Mouse (Mus musculus): Measurements from ENCODE around the gene Ptges2. TPM values are rescaled to one million over a fixed set of nuclear protein-coding genes. Genes with fewer than 3 reads are reported as not detected.

The Ptges2 gene
- polyA plus RNA-seq, 1 experiment: 39.1 TPM

- H3ac ChIP-seq (ENCODE audit: control insufficient read depth, insufficient read length, low read depth): no peak overlapping the region
- H3K27me3 ChIP-seq (ENCODE audit: control insufficient read depth, insufficient read depth, insufficient read length): no peaks in the 10 kb centered on the region
- H3K79me2 ChIP-seq (ENCODE audit: control insufficient read depth, insufficient read depth): peaks cover 58% of the 10 kb centered on the region
- TF ChIP-seq USF1 (IDR thresholded peaks at IDR 0.05; ENCODE audit: low read depth): no peak
- TF ChIP-seq MYOG (IDR thresholded peaks at IDR 0.05; ENCODE audit: control insufficient read depth, extremely low read depth, insufficient read length): no peak
- H3K36me3 ChIP-seq (ENCODE audit: control insufficient read depth, insufficient read depth): peaks cover 8% of the 10 kb centered on the region
- H3K79me3 ChIP-seq (ENCODE audit: low read depth): peaks cover 34% of the 10 kb centered on the region
- peak overlapping the region; percentile 66 for H3K4me3 ChIP-seq (ENCODE audit: insufficient read depth, poor library complexity, severe bottlenecking)
Observed at GRCm38 (mm10) chr2:32452441-32452971, 56.8 kb downstream of the Ptges2 start.

- Histone ChIP-seq H3K36me3 (ENCODE audit: control insufficient read depth, insufficient read depth) (peaks cover 8% of the 10 kb centered on the region), H3ac (ENCODE audit: control insufficient read depth, insufficient read length, low read depth) (no peak overlapping the region), H3K79me2 (ENCODE audit: control insufficient read depth, insufficient read depth) (peaks cover 45% of the 10 kb centered on the region), H3K4me3 (ENCODE audit: insufficient read depth, poor library complexity, severe bottlenecking) (no peak overlapping the region), H3K27me3 (ENCODE audit: control insufficient read depth, insufficient read depth, insufficient read length) (no peaks in the 10 kb centered on the region), H3K79me3 (ENCODE audit: low read depth) (peaks cover 27% of the 10 kb centered on the region)
- TF ChIP-seq CTCF (IDR thresholded peaks at IDR 0.05; ENCODE audit: control insufficient read depth, insufficient read depth, insufficient read length) (no peak), MYOD1 (IDR thresholded peaks at IDR 0.05; ENCODE audit: control insufficient read depth, insufficient read length, low read depth) (no peak), CEBPB (IDR thresholded peaks at IDR 0.05; ENCODE audit: low read depth) (no peak), MAX (IDR thresholded peaks at IDR 0.05) (no peak), USF1 (IDR thresholded peaks at IDR 0.05; ENCODE audit: low read depth) (no peak), MYOG (IDR thresholded peaks at IDR 0.05; ENCODE audit: control insufficient read depth, extremely low read depth, insufficient read length) (no peak), FOSL1 (IDR thresholded peaks at IDR 0.05; ENCODE audit: insufficient read depth, low read length, poor library complexity, severe bottlenecking) (no peak)
Observed at GRCm38 (mm10) chr2:32453641-32454303, 58.1 kb downstream of the Ptges2 start.

GRCm38 (mm10) chr2:32454633-32455032 lies 58.9 kb downstream of the Ptges2 start:
- no peaks in the 10 kb centered on the region for H3K27me3 ChIP-seq (ENCODE audit: control insufficient read depth, insufficient read depth, insufficient read length)
- no peak for TF ChIP-seq MYOD1 (IDR thresholded peaks at IDR 0.05; ENCODE audit: control insufficient read depth, insufficient read length, low read depth)
- H3K36me3 ChIP-seq (ENCODE audit: control insufficient read depth, insufficient read depth): peaks cover 8% of the 10 kb centered on the region
- no peak overlapping the region for H3K4me3 ChIP-seq (ENCODE audit: insufficient read depth, poor library complexity, severe bottlenecking)
- H3K79me3 ChIP-seq (ENCODE audit: low read depth): peaks cover 21% of the 10 kb centered on the region
- H3ac ChIP-seq (ENCODE audit: control insufficient read depth, insufficient read length, low read depth): no peak overlapping the region
- H3K79me2 ChIP-seq (ENCODE audit: control insufficient read depth, insufficient read depth): peaks cover 36% of the 10 kb centered on the region

GRCm38 (mm10) chr2:32455101-32455500 lies 59.4 kb downstream of the Ptges2 start:
- H3K27me3 ChIP-seq (ENCODE audit: control insufficient read depth, insufficient read depth, insufficient read length): no peaks in the 10 kb centered on the region
- H3ac ChIP-seq (ENCODE audit: control insufficient read depth, insufficient read length, low read depth): no peak overlapping the region
- TF ChIP-seq MAX (IDR thresholded peaks at IDR 0.05): no peak
- no peak for TF ChIP-seq USF1 (IDR thresholded peaks at IDR 0.05; ENCODE audit: low read depth)
- no peak for TF ChIP-seq MYOG (IDR thresholded peaks at IDR 0.05; ENCODE audit: control insufficient read depth, extremely low read depth, insufficient read length)
- no peak overlapping the region for H3K4me3 ChIP-seq (ENCODE audit: insufficient read depth, poor library complexity, severe bottlenecking)
- peaks cover 16% of the 10 kb centered on the region for H3K79me3 ChIP-seq (ENCODE audit: low read depth)
- peaks cover 8% of the 10 kb centered on the region for H3K36me3 ChIP-seq (ENCODE audit: control insufficient read depth, insufficient read depth)
- H3K79me2 ChIP-seq (ENCODE audit: control insufficient read depth, insufficient read depth): peaks cover 32% of the 10 kb centered on the region

Other genes starting within 250 kb of the Ptges2 start
- 45.0 TPM for gene Prrc2b, start 244.8 kb upstream of the Ptges2 start, polyA plus RNA-seq (2012; fragmentation: generic; extraction: Trizol)
- 12.9 TPM for gene Pomt1, start 159.3 kb upstream of the Ptges2 start, polyA plus RNA-seq (2012; fragmentation: generic; extraction: Trizol)
- 47.7 TPM for gene Uck1, start 135.7 kb upstream of the Ptges2 start, polyA plus RNA-seq (2012; fragmentation: generic; extraction: Trizol)
- gene Golga2, start 108.5 kb upstream of the Ptges2 start, polyA plus RNA-seq (2012; fragmentation: generic; extraction: Trizol): 36.3 TPM
- 387 TPM for gene Swi5, start 107.8 kb upstream of the Ptges2 start, polyA plus RNA-seq (2012; fragmentation: generic; extraction: Trizol)
- 43.5 TPM for gene Ciz1, start 43.6 kb upstream of the Ptges2 start, polyA plus RNA-seq (2012; fragmentation: generic; extraction: Trizol)
- 27.7 TPM for gene Dnm1, start 42.6 kb upstream of the Ptges2 start, polyA plus RNA-seq (2012; fragmentation: generic; extraction: Trizol)
- gene 1110008P14Rik, start 14.0 kb upstream of the Ptges2 start, polyA plus RNA-seq (2012; fragmentation: generic; extraction: Trizol): 104 TPM
- not detected for gene Lcn2, start 7.6 kb upstream of the Ptges2 start, polyA plus RNA-seq (2012; fragmentation: generic; extraction: Trizol)
- 3.2 TPM for gene Naif1, start 54.6 kb downstream of the Ptges2 start, polyA plus RNA-seq (2012; fragmentation: generic; extraction: Trizol)
- 11.2 TPM for gene Slc25a25, start 55.5 kb downstream of the Ptges2 start, polyA plus RNA-seq (2012; fragmentation: generic; extraction: Trizol)
- 2.4 TPM for gene Fam102a, start 139.4 kb downstream of the Ptges2 start, polyA plus RNA-seq (2012; fragmentation: generic; extraction: Trizol)
- gene Dpm2, start 175.0 kb downstream of the Ptges2 start, polyA plus RNA-seq (2012; fragmentation: generic; extraction: Trizol): 73.7 TPM
- 0.05 TPM for gene Pip5kl1, start 178.9 kb downstream of the Ptges2 start, polyA plus RNA-seq (2012; fragmentation: generic; extraction: Trizol)
- 0.04 TPM for gene 9430097D07Rik, start 179.8 kb downstream of the Ptges2 start, polyA plus RNA-seq (2012; fragmentation: generic; extraction: Trizol)
- 82.3 TPM for gene St6galnac4, start 191.2 kb downstream of the Ptges2 start, polyA plus RNA-seq (2012; fragmentation: generic; extraction: Trizol)
- gene St6galnac6, start 203.8 kb downstream of the Ptges2 start, polyA plus RNA-seq (2012; fragmentation: generic; extraction: Trizol): 59.1 TPM
- gene Ak1, start 225.9 kb downstream of the Ptges2 start, polyA plus RNA-seq (2012; fragmentation: generic; extraction: Trizol): 184 TPM